Mouse (Mus musculus): Measurements from ENCODE around the gene Wdr3. TPM values are rescaled to one million over a fixed set of nuclear protein-coding genes. Genes with fewer than 3 reads are reported as not detected.

The Wdr3 gene
- polyA plus RNA-seq (2012; rRNA removed; ENCODE audit: low replicate concordance): 7.5 and 15.8 TPM in 2 replicates

DNA sequence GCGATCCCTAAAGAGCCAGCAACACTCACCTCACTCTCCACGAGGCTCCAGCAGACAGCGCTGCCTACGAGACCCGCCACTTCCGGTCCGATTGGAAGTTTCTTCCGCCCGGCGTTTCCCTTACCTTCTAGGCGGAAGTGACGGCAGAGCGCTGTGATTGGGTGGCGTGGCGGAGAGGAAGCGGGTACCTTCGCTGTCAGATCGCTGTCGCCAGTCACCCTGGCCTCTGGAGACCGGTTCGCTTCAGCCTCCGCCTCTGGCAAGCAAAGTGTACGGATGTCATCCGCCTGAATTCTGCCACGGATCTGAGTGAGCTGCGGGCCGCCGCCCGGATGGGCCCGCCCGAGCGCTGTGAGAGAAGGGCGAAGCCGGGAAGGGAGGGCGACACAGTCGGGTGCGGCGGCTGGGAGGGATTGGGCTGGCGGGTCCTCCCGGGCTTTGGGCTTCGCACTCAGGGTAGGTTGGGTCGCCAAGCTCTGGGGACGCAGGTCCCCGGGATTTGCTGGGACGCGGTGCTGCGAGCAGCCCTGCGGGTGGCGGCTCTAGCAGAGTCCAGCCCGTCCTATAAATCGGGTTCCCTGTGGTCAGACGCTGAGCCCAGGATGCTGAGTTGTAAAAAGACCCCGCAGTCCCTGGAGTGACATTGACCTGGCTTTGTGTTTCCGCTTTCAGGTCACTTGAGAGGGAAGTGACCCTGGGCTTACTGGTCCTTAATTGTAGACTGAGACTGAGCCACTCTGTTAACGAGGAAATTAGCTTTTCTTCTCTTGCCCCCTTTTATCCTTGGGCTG is at the start of gene Wdr3, which contains the start of gene Gdap2:
TSS of gene Wdr3 (minus strand) at position 93 of the 791 bp plus-strand sequence.
TSS of gene Gdap2 (plus strand) at position 67 of the 791 bp plus-strand sequence.

Other genes with a start within 250 kb of the Wdr3 start
- 8.6 and 22.3 TPM in 2 replicates for gene Gdap2, start within 50 bp of the Wdr3 start, polyA plus RNA-seq (2012; rRNA removed; ENCODE audit: low replicate concordance)

Data from mammary gland, adult 2 months (tissue).